Mouse (Mus musculus) central nervous system, embryonic 18 days (tissue): ENCODE data around the gene Foxe1. TPM values are rescaled to one million over a fixed set of nuclear protein-coding genes. Genes with fewer than 3 reads are reported as not detected.

Experiments
- polyA plus RNA-seq: library from polyadenylated mRNA; depleted of rRNA; stranded (reverse); fragments of >200 nt; gene quantifications from 2 replicates; pipeline ENCODE4 v1.2.3, GENCODE M21; 2012; rRNA removed

Gene Foxe1
- not detected in 2 replicates for polyA plus RNA-seq

DNA sequence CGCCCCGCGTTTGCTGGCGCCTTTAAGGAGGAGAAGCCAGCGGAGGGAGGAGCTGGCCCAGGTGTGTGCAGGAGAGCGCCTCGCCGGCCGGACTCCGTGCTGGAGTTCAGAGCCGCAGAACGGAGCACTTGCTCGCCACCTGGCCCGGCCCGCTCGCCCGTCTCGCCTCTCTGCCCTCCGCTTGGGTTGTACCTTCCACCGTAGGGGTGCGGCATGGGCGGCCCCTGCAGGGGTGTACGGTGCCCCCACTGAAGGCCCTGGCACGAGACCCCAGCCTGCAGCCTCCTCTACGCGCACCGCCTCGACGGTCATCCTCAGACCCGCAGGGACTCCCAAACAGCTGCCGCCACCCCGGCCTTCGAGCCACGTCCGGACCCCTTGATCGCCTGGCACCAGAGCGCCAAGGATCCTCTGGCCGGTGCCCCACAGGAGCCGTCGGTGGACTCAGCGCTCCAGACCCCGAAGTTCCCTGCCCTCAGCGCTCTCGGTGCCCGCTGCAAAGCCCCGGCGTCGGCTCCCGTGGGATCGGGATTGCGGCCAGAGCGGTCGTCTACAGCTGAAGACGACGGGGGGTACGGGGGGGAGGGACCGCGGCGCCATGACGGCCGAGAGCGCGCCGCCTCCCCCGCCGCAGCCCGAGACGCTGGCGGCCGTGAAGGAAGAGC lies at the start of gene Foxe1:
Foxe1 (plus strand) TSS at position 14 of the 665 bp plus-strand sequence.

DNA sequence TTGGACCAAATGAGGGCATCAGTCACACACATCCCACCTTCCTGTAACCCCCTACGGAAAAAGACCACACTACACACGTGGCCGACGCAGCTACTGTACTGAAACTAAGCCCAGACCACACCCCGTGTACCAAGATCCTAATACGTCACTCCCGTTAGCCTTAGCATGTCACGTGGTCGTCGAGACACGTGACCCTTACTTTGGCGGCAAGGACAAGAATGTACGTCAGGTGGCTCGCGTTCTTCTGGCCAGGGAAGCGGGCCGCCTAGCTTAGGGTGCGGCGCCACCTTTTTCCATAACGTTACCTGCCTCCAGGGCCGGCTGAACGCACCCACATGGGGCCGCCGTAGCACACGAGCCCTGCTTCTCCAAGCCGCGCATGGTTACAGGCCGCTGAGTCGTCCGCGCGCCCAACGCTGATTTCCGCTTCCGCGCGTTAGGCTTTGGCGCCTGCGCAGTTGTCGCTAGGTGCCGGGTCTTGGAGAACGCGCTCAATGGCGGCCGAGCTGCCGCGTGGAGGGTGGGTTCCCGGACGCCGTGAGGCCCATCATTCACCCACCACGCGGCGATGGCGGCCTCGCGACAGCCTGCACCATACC lies 45.7 kb downstream of the Foxe1 start, which contains the start of gene Trmo:
Trmo (minus strand) TSS at position 425 of the 599 bp plus-strand sequence.

Other genes with a start within 250 kb of the Foxe1 start
- 73.1 and 73.3 TPM in 2 replicates for gene Ncbp1, start 205.0 kb upstream of the Foxe1 start, polyA plus RNA-seq
- gene Tstd2, start 204.9 kb upstream of the Foxe1 start, polyA plus RNA-seq = 22.8 and 23.0 TPM in 2 replicates
- gene Xpa, start 147.3 kb upstream of the Foxe1 start, polyA plus RNA-seq = 38.7 and 40.7 TPM in 2 replicates
- gene Trmo, start 45.8 kb downstream of the Foxe1 start, polyA plus RNA-seq = 8.8 and 8.9 TPM in 2 replicates
- gene Hemgn, start 69.9 kb downstream of the Foxe1 start, polyA plus RNA-seq = 0.04 and 0.05 TPM in 2 replicates
- gene Anp32b, start 107.3 kb downstream of the Foxe1 start, polyA plus RNA-seq = 35.3 and 38.9 TPM in 2 replicates
- 82.6 and 83.1 TPM in 2 replicates for gene Nans, start 145.6 kb downstream of the Foxe1 start, polyA plus RNA-seq
- gene Trim14, start 192.5 kb downstream of the Foxe1 start, polyA plus RNA-seq = 0.54 and 0.84 TPM in 2 replicates